In genomic region chr2:148879199-148879598, GRCm38 (mm10) we compare ENCODE assay signal across 15 mouse cellular contexts. TPM values are rescaled to one million over a fixed set of nuclear protein-coding genes. Genes with fewer than 3 reads are reported as not detected.
A peak's percentile ranks its signal among the peaks of the same experiment; 100 is the strongest.
DNase-seq lines count a peak whose midpoint lies in the region; ATAC-seq and TF ChIP-seq lines count a peak whose summit lies in the region.
"Had no signal": no experiment of that assay in that cellular context is flagged by ENCODE, and none has a peak within 500 bp of the region (broad histone marks: within the 10 kb centered on the region; RNA-seq: fewer than 3 reads in every experiment).

No protein-coding gene starts in this region.

- DNase-seq in left cerebral cortex, adult 2 months (ENCODE audit: extremely low spot score in 1 of 2, low spot score in 2 of 2), result no peak
- no peak for DNase-seq in left cerebral cortex, adult 9 months (ENCODE audit: low spot score in 2 of 2)
- DNase-seq in heart, adult 11 months, result peak; percentile 98
- peak; percentile 54 for DNase-seq in heart, postnatal 25 days (ENCODE audit: low spot score)
- DNase-seq in skeletal muscle tissue, adult 2 months (ENCODE audit: low read depth, low spot score), result peak; percentile 80
- no peak for DNase-seq in cerebellum, postnatal 10 days
- no peak for DNase-seq in yolk sac, embryonic 10.5 days (ENCODE audit: low spot score)

- TF ChIP-seq CTCF in left cerebral cortex, adult 2 months (IDR thresholded peaks at IDR 0.05), result no peak

- peak overlapping the region; percentile 78 for H3K27ac ChIP-seq in left cerebral cortex, adult 2 months
- H3K27ac ChIP-seq: embryonic facial prominence, embryonic 12.5 days; intestine, embryonic 15.5 days had no signal

- no peak for ATAC-seq in CD4-positive, CD25-positive, alpha-beta regulatory T cell, adult 4 months
- ATAC-seq: activated CD4-positive, CD25-positive, alpha-beta regulatory T cell, adult 4 months; intestine, embryonic 15.5 days had no signal

- intact Hi-C loops in left cerebral cortex, adult 2 months (cut with DNase I), result no loop called here
- intact Hi-C loops in heart, postnatal 25 days (cut with DNase I), result no loop called here

- no peak overlapping the region for H3K4me3 ChIP-seq in left cerebral cortex, adult 2 months
- H3K4me3 ChIP-seq: embryonic facial prominence, embryonic 12.5 days; intestine, embryonic 15.5 days had no signal

RNA-seq across cellular contexts. Expression of gene Cst3, which starts 3.7 kb away (rescaled TPM):
- 1,000 to 10,000 TPM; 1,809 to 1,890 TPM for total RNA-seq in left cerebral cortex, adult 2 months (2021)
- total RNA-seq in heart, postnatal 25 days (2021), result 1,000 to 10,000 TPM in 1 of 2 experiments, 100 to 1,000 TPM in 1; 940 to 1,010 TPM
- polyA plus RNA-seq in CD4-positive, CD25-positive, alpha-beta regulatory T cell, adult 4 months (2017; shearing (Covaris generic)), result 100 to 1,000 TPM; 159 to 175 TPM

RNA-seq across cellular contexts. Expression of gene 9230104L09Rik, which starts 14.4 kb away (rescaled TPM):
- total RNA-seq in left cerebral cortex, adult 2 months (2021), result not detected
- total RNA-seq in heart, postnatal 25 days (2021), result under 1 TPM; 0.49 to 0.95 TPM
- not detected for polyA plus RNA-seq in CD4-positive, CD25-positive, alpha-beta regulatory T cell, adult 4 months (2017; shearing (Covaris generic))
- total RNA-seq: left cerebral cortex, postnatal 14 days; monocyte, adult 5-6 weeks had no signal
- polyA plus RNA-seq: activated CD4-positive, CD25-positive, alpha-beta regulatory T cell, adult 4 months; embryonic facial prominence, embryonic 12.5 days; intestine, embryonic 15.5 days; lung, embryonic 14.5 days; stomach, embryonic 14.5 days had no signal

RNA-seq across cellular contexts. Expression of gene Cst9, which starts 44.3 kb away (rescaled TPM):
- not detected for total RNA-seq in left cerebral cortex, adult 2 months (2021)
- 1 to 10 TPM; 1.3 to 1.8 TPM for total RNA-seq in heart, postnatal 25 days (2021)
- polyA plus RNA-seq in CD4-positive, CD25-positive, alpha-beta regulatory T cell, adult 4 months (2017; shearing (Covaris generic)), result not detected
- total RNA-seq: left cerebral cortex, postnatal 14 days; monocyte, adult 5-6 weeks had no signal
- polyA plus RNA-seq: activated CD4-positive, CD25-positive, alpha-beta regulatory T cell, adult 4 months; embryonic facial prominence, embryonic 12.5 days; intestine, embryonic 15.5 days; lung, embryonic 14.5 days; stomach, embryonic 14.5 days had no signal

RNA-seq across cellular contexts. Expression of gene Cst13, which starts 59.3 kb away (rescaled TPM):
- total RNA-seq in left cerebral cortex, adult 2 months (2021), result not detected
- total RNA-seq in heart, postnatal 25 days (2021), result not detected
- polyA plus RNA-seq in CD4-positive, CD25-positive, alpha-beta regulatory T cell, adult 4 months (2017; shearing (Covaris generic)), result not detected
- total RNA-seq: left cerebral cortex, postnatal 14 days; monocyte, adult 5-6 weeks had no signal
- polyA plus RNA-seq: activated CD4-positive, CD25-positive, alpha-beta regulatory T cell, adult 4 months; embryonic facial prominence, embryonic 12.5 days; intestine, embryonic 15.5 days; lung, embryonic 14.5 days; stomach, embryonic 14.5 days had no signal

Comparison
In these comparisons a context has a peak if more than half of its experiments do, and no peak if none do; other contexts are left out.
1. DNase-seq: peak in heart, adult 11 months (single experiment), heart, postnatal 25 days (single experiment) and skeletal muscle tissue, adult 2 months (single experiment); none in left cerebral cortex, adult 2 months (0 of 2), left cerebral cortex, adult 9 months (0 of 2), cerebellum, postnatal 10 days (0 of 2) and yolk sac, embryonic 10.5 days (single experiment).